8 mouse cellular contexts compared by ENCODE assay signal in the genomic region with DNA sequence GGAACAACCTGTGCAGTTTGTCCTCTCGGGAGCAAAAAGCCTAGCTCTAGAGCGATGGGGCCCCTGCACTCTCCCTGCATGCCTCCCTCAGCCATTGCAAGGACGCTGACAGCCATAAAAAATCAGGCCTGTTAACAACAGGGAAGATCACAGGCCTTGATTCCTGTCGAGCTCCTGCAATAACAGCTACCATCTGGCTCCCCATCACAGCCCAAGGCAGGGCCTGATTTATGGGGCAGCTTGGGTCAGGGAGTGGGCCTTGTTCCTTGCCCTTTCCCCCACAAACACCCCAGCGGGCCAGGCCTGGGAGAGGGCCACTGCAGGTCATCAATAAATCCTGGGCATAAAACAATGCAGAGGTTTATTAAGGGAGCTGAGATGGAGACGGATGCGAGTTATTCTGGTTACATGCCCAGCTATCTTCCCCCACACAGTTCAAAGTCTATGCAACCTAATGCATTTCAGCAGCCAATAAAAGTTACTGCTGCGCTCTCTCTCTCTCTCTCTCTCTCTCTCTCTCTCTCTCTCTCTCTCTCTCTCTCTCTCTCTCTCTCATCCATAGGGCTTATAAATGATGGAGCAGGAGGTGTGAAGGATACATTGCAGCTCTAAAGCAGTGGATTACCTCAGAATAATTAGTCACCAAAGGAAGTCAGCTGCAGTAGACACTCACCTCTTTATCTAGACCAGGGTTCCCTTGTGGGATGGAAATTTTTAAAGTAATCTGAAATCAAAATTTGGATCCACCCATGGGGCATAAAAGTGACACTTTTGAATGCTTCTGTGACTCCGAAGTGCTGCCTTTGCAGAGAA.
DNase-seq lines count a peak whose midpoint lies in the region; ATAC-seq lines count a peak whose summit lies in the region.

No protein-coding gene starts in this region.

- no peak for ATAC-seq in erythroblast, adult 5-6 weeks (replicated peaks; ENCODE audit: low FRiP score, poor library complexity, severe bottlenecking)

- DNase-seq in adrenal gland, adult 2 months: peak; percentile 51
- no peak for DNase-seq in adrenal gland, postnatal 4 days (ENCODE audit: low spot score in 2 of 2)
- peak; percentile 18 for DNase-seq in urinary bladder, postnatal 14 days (ENCODE audit: low spot score)
- no peak for DNase-seq in urinary bladder, adult 2 months (ENCODE audit: low spot score)
- peak; percentile 76 to 84 for DNase-seq in kidney, postnatal 4 days
- no peak for DNase-seq in layer of hippocampus, adult 9-11 months
- DNase-seq in heart, postnatal 4 days: no peak

Comparison
In these comparisons a context has a peak if more than half of its experiments do, and no peak if none do; other contexts are left out.
1. DNase-seq: peak in adrenal gland, adult 2 months (single experiment), urinary bladder, postnatal 14 days (single experiment) and kidney, postnatal 4 days (2 of 2); none in adrenal gland, postnatal 4 days (0 of 2), urinary bladder, adult 2 months (single experiment), layer of hippocampus, adult 9-11 months (single experiment) and heart, postnatal 4 days (single experiment).